Mouse (Mus musculus): ENCODE measurements around the gene Fam199x. TPM values are rescaled to one million over a fixed set of nuclear protein-coding genes. Genes with fewer than 3 reads are reported as not detected.

Fam199x gene
- total RNA-seq (2023) = 7.1 TPM

DNA sequence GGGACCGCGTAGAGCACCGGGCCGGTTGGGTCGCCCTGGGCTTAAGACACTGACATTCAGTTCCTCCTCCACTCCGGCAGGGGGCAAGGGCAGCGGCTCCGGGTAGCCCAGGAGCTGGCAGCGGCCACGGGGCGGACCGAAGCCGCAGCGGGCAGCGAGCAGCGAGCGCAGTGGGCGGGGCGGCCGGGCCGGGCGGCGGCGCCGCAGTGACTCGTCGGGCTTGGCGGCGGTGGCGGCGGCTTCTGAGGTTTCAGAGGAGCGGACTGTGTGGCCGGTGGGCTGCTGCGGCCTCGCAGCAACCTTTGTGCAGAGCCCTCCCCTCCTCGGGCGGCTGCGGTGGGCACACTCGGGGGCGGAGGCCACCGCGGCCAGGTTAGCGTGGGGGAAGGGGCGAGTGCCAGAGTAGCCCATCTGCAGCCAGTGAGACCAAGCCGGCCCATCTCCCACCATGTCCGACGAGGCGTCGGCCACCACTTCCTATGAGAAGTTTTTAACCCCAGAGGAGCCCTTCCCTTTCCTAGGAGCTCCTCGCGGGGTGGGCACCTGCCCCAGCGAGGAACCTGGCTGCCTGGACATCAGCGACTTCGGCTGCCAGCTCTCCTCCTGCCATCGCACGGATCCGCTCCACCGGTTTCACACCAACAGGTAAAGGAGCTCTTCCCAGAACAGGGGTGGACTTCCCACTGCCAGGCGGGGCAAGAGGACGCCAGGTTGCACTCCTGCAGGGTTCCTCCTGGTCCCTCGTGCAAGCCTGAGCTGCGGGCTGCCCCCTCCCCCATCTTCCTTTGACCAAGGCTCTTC is at the start of gene Fam199x:
Gene Fam199x, plus strand, starts transcription at position 170 of the 801 bp plus-strand sequence.

DNA sequence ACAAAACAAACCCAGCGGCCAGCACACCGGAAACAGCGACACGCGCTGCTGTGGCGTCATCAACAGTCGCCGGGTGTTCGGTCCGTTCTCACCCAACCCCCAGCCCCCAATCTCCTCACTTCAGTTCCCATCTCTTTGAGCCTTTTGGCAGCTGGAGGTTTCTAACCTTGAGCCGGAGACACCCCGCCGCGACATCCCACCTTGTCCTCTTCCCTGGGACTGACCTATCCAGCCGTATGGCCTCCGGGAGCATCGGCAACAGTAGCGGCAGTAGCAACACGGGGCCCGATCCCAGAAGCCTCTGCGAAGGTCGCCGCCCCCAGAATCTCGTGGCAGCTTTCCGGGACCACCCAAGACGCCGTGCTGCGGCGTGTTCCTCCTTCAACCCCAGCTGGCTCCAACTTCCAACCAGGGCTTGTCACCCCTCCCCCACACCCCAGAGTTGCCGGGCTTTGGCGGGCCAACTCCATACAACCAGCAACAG is 11.4 kb upstream of the Fam199x start, which contains the start of gene Slc25a53:
Gene Slc25a53, minus strand, starts transcription at position 303 of the 484 bp plus-strand sequence.

GRCm38 (mm10) chrX:137121718-137122117 is 72.3 kb downstream of the Fam199x start, which contains the start of gene Esx1:
TSS of gene Esx1 (minus strand) at chrX:137122083.

Other genes starting within 250 kb of the Fam199x start
- gene Plp1, start 226.9 kb upstream of the Fam199x start, total RNA-seq (2023) = 3.0 TPM
- gene Rab9b, start 180.8 kb upstream of the Fam199x start, total RNA-seq (2023) = not detected
- not detected for gene H2bfm, start 122.3 kb upstream of the Fam199x start, total RNA-seq (2023)
- gene Tmsb15b2, start 74.1 kb upstream of the Fam199x start, total RNA-seq (2023) = 4.1 TPM
- gene Tmsb15l, start 72.7 kb upstream of the Fam199x start, total RNA-seq (2023) = 3.0 TPM
- 10.8 TPM for gene Tmsb15b1, start 72.7 kb upstream of the Fam199x start, total RNA-seq (2023)
- 2.7 TPM for gene Zcchc18, start 56.4 kb upstream of the Fam199x start, total RNA-seq (2023)
- 18.2 TPM for gene Slc25a53, start 11.3 kb upstream of the Fam199x start, total RNA-seq (2023)
- not detected for gene Esx1, start 72.5 kb downstream of the Fam199x start, total RNA-seq (2023)